Comparison of ENCODE assay signal across 31 mouse cellular contexts in genomic region chr9:64981904-64982303, GRCm38 (mm10). TPM values are rescaled to one million over a fixed set of nuclear protein-coding genes. Genes with fewer than 3 reads are reported as not detected.
"Had no signal": no experiment of that assay in that cellular context is flagged by ENCODE, and none has a peak within 500 bp of the region (broad histone marks: within the 10 kb centered on the region; RNA-seq: fewer than 3 reads in every experiment).

No protein-coding gene starts in this region.

- H3K4me1 ChIP-seq: embryonic facial prominence, embryonic 10.5 days; embryonic facial prominence, embryonic 12.5 days; embryonic facial prominence, embryonic 13.5 days; embryonic facial prominence, embryonic 15.5 days; forebrain, embryonic 10.5 days; forebrain, embryonic 12.5 days; forebrain, embryonic 13.5 days; forebrain, embryonic 15.5 days had no signal

- H3K4me3 ChIP-seq: embryonic facial prominence, embryonic 10.5 days; embryonic facial prominence, embryonic 12.5 days; embryonic facial prominence, embryonic 13.5 days; embryonic facial prominence, embryonic 15.5 days; erythroblast, embryonic 14.5 days; forebrain, embryonic 10.5 days; forebrain, embryonic 12.5 days; forebrain, embryonic 13.5 days; forebrain, embryonic 15.5 days; gastrocnemius, adult 2 months; heart, adult 2 months had no signal

- H3K27ac ChIP-seq: embryonic facial prominence, embryonic 10.5 days; embryonic facial prominence, embryonic 12.5 days; embryonic facial prominence, embryonic 13.5 days; embryonic facial prominence, embryonic 15.5 days; forebrain, embryonic 10.5 days; forebrain, embryonic 12.5 days; forebrain, embryonic 13.5 days; forebrain, embryonic 15.5 days; gastrocnemius, adult 2 months; heart, adult 2 months had no signal

- ATAC-seq: forebrain, embryonic 13.5 days; forebrain, embryonic 14.5 days; forebrain, embryonic 15.5 days; forebrain, embryonic 16.5 days; forebrain, postnatal 0 days had no signal

- H3K4me2 ChIP-seq: embryonic facial prominence, embryonic 12.5 days; embryonic facial prominence, embryonic 13.5 days; embryonic facial prominence, embryonic 15.5 days; forebrain, embryonic 12.5 days; forebrain, embryonic 13.5 days; forebrain, embryonic 15.5 days had no signal

- H3K27me3 ChIP-seq: embryonic facial prominence, embryonic 12.5 days; embryonic facial prominence, embryonic 13.5 days; embryonic facial prominence, embryonic 15.5 days; forebrain, embryonic 12.5 days; forebrain, embryonic 13.5 days; forebrain, embryonic 15.5 days had no signal

- H3K9ac ChIP-seq: embryonic facial prominence, embryonic 12.5 days; embryonic facial prominence, embryonic 13.5 days; embryonic facial prominence, embryonic 15.5 days; forebrain, embryonic 12.5 days; forebrain, embryonic 13.5 days; forebrain, embryonic 15.5 days; forebrain, postnatal 0 days had no signal

- H3K9me3 ChIP-seq: embryonic facial prominence, embryonic 10.5 days; embryonic facial prominence, embryonic 12.5 days; embryonic facial prominence, embryonic 13.5 days; embryonic facial prominence, embryonic 15.5 days; forebrain, embryonic 10.5 days; forebrain, embryonic 12.5 days; forebrain, embryonic 13.5 days; forebrain, embryonic 15.5 days had no signal

- DNase-seq: cerebellum, adult 2 months; cerebellum, adult 8-10 months; cerebellum, adult 9-10 months; cerebellum, adult 9-11 months; cerebellum, postnatal 10 days; cerebellum, postnatal 14 days; cerebellum, postnatal 25 days; cerebellum, postnatal 36 days; embryo, embryonic 11 days; forebrain, postnatal 0 days; gastrocnemius, adult 2 months; gastrocnemius, postnatal 10 days; gastrocnemius, postnatal 14 days; gastrocnemius, postnatal 25 days; gastrocnemius, postnatal 36 days; heart, adult 2 months had no signal

RNA-seq across cellular contexts. Expression of gene Slc24a1, which starts 30.5 kb away (rescaled TPM):
- total RNA-seq: gastrocnemius, adult 2 months; gastrocnemius, adult 8-10 months; gastrocnemius, postnatal 10 days; gastrocnemius, postnatal 25 days; granulocyte monocyte progenitor cell, adult 5-6 weeks had no signal
- polyA plus RNA-seq: embryonic facial prominence, embryonic 11.5 days; embryonic facial prominence, embryonic 13.5 days; embryonic facial prominence, embryonic 14.5 days; erythroblast, embryonic 14.5 days had no signal
